Mouse (Mus musculus) left cerebral cortex, adult 6 months (tissue): Measurements from ENCODE around the gene Marf1. TPM values are rescaled to one million over a fixed set of nuclear protein-coding genes. Genes with fewer than 3 reads are reported as not detected.

Experiments
- long read RNA-seq, 2 experiments: library from polyadenylated mRNA; unstranded; transcript quantifications; one replicate each; pipeline ENCODE4 v2.0.0; 2019 to 2020
- polyA plus RNA-seq: library from polyadenylated mRNA; unstranded; fragments of <200 nt; fragmentation: Nextera tagmentation; gene quantifications from 2 replicates; pipeline ENCODE4 v1.2.3, GENCODE M21; 2021

The Marf1 gene
- 18.8 and 53.9 TPM in 2 replicates for polyA plus RNA-seq
- long read RNA-seq, experiment 1, partial matches to known transcripts: 8 of 12 reads
- long read RNA-seq, experiment 1, other reads (novel, unspliced or antisense): 4 of 12 reads
- long read RNA-seq, experiment 2, partial matches to known transcripts: 2 of 189 reads
- long read RNA-seq, experiment 2, other reads (novel, unspliced or antisense): 187 of 189 reads

DNA sequence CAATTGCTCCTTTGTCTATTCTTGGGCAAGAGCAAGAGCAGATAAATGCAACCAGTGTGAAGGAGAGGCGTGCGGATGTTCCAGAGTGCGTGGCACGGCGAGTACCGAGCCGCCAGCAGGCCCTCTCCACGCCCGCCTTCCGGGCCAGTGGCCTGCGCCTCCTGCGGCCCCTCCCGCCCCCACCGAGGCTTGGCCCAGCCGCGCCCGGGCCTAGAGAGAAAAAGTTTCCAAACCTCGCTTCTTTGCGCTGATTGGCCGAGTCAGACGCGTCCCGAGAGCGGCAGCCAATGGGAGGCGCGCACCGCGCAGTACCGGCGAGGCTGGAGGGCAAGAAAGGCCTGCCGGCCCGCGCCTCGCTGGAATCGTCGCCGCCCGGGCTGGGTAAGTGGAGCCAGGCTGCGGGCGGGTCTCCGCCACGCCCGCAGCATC is at the start of gene Marf1, which contains the start of gene Nde1:
Gene Marf1 (minus strand): TSS at position 364 of the 429 bp plus-strand sequence.
Gene Nde1 (plus strand): TSS at position 288 of the 429 bp plus-strand sequence.

Other genes starting within 250 kb of the Marf1 start
- 151 and 175 TPM in 2 replicates for gene 2900011O08Rik, start 176.7 kb downstream of the Marf1 start, polyA plus RNA-seq
- not detected in 2 replicates for gene Ifitm7, start 176.5 kb downstream of the Marf1 start, polyA plus RNA-seq
- 16.5 and 17.6 TPM in 2 replicates for gene Nde1, start 76 bp downstream of the Marf1 start, polyA plus RNA-seq
- gene Myh11, start 128.0 kb upstream of the Marf1 start, polyA plus RNA-seq: 0.40 and 0.47 TPM in 2 replicates
- 136 and 171 TPM in 2 replicates for gene Fopnl, start 154.1 kb upstream of the Marf1 start, polyA plus RNA-seq
- gene Abcc1, start 198.2 kb upstream of the Marf1 start, polyA plus RNA-seq: 5.4 TPM in 2 replicates